Mouse (Mus musculus): ENCODE results near the gene Casq2.

Casq2 gene

DNA sequence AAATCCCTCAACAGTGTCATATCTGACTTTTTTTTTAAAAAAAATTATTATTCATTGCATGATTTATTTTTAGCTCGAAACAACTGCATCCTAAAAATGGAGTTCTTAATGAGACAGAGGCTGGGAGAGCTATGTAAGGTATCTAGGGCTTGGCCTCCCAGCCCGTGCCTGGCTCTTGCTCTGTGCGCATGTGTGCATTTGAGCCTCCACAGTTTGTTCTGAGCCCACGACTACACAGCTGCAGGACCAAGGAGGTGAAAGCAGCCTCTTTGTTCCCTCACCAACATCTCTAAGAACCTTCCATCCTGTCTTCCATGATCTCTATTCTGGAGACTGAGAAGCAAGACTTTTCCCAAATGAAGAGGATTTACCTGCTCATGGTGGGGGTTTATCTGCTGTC, at the start of gene Casq2:
Gene Casq2, plus strand, starts transcription at position 133 of the 400 bp plus-strand sequence.
- DNase-seq: no peak

DNA sequence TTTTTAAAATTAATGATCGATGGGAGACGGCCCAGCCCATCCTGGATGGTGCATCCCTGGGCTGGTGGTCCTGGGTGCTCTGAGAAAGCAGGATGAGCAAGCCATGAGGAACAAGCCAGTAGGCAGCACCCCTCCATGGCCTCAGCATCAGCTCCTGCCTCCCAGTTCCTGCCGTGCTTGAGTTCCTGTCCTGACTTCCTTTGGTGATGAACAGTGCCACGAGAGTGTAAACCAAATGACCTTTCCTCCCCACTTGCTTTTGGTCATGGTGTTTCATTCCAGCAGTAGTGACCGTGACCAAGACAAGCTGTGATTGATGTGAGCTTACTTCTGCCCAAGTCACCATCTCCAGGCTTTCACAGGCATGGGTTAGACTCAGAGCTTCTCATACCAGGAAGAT, 48.4 kb upstream of the Casq2 start:
- no peak for DNase-seq

DNA sequence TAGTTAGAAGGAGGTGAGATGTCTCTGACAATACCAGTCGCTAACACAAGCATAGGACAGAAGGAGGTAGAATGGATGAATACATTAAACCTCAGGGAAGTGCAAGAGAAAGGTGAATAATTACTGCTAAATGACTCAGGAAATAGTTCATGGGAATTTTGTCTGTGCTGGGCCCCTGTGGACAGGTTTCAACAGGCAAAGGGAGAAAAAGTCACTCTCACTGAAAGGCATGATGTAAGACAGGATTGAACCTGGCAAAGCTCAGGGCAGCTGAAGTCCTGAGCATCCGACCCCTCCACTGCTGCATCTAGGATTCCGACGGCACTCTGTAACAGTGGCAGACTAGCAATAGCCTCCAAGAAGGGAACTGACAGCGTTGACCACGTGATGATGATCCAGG, 47.6 kb upstream of the Casq2 start:
- DNase-seq: no peak

DNA sequence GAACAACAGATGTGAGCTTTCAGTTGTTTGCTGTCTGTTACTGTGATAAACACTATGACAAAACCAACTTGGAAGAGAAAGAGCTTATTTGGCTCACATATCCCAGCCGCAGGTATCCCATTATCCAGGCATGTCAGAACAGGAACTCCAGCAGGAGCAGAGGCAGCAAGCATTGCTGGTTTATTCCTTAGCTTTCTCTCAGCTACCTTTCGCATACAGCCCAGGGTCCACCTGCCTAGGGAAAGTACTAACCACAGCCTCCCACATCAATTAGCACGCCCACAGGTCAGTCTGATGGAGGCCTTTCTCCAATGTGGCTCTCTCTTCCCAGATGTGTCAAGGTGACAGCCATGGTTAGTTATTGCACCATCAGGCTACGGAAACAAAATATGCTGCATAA, 44.6 kb upstream of the Casq2 start:
- DNase-seq: no peak

DNA sequence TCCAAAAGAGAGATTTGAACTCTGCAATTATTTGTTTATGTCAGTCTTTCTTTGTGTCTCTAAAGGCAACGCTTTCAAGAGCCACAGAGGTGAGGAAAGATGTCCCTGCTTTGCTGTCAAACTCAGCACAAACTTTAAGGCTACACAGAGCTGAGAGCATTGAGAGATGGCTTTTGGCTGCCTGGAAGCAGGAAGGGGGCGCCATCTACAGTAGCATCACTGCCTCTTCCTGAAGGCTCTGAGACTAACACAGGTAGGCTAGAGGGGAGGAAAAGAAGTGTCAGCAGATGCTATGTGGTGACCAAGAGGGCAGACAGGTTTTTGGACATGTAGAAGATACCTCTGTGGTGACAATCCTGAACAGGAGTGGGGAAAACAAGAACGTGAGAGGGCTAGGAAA, 41.1 kb upstream of the Casq2 start:
- peak; percentile 65 to 75 for DNase-seq

DNA sequence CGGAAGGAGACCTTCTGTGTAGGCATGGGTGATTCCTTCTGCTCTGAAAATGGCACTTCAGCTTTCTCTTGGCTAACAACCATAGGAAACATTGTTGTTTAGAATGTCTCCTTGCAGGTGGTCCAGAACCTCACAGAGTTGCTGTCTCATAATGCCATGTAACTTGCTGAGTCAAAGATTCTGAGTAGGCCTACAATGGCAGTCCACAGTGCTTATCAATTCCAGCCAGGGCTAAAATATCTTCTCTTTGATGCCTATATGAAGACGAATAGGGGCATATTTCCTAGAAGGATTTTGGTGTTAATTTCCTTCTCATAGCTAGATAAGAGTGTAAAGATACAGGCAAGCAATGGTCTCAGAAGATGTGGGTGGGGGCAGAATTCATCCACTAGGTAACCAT, 38.7 kb upstream of the Casq2 start:
- DNase-seq: no peak

DNA sequence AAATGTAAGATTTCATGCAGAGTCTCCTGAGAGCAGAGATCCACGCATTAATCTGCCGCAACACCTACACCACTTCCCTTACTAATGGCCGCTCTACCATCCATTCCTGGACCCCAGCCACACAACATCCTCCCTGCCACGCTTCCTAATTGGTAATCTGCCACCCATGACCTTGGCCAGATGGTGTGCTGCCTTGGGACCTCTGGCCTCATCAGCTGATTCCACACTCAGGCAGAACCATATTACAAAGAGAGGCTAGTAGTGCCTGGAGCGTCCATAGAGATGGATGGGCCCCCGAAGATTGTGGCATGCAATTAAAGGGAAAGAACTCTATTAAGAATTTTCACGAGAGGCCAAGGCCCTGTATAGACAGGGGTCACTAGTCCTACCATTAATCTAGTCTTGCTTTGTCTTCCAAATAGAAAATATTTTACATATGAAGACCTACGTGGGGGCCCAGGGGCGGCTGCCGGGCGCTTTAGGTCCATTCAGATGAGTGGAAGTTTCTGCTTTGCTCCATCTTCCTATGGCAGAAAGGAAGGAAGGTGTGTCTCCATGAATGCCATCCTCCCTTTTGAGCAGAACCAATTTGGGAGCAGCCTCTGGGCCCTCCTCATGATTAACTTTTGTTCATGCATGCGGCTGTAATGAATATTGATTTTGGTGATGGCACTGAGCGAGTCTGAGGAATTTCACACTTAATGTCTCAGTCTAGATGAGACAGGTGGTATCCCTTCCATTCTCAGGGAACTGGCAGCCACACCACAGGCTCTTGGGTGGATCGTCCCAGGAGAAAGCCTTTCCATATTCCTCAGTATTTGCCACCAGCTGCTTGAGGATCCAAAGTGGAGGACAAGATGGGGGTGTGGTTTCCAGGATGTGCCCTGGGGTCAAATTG, 36.8 kb upstream of the Casq2 start:
- DNase-seq: peak; percentile 43 to 57

DNA sequence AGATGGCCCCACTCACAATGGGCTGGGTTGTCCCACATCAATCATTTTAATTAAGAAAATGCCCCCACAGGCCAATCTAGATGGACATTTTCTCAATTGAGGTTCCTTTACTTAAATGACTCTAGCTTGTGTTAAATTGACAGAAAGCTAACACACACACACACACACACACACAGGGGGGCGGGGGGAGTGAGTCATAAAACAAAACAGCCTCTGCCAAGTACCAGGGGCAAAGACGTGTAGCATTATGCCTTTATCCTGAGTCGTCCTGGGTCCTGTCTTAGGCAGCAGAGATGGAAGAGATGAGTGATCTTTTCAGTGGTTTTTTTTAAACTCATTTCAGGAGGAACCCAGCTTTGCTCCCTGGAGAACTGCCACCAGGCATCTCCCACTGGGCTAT, 34.2 kb upstream of the Casq2 start:
- DNase-seq: no peak

DNA sequence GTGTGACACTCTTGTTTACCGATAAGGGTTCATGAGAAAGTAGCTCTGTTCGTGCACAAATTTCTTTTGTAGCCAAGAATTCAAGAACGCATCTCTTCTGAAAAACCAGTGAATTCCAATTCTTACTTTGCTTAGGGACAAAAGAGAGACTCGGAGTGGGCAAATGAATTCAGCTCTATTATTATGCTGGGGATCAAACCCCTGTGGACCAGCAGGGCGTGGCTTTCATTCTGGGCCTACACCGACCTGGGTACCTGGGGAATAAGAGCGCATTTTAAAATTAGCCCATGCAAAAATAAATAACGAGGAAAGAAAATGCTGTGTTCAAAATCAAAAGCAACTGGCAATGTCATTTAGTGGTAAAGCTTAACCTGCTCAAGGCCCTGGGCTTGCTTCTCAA, 32.9 kb upstream of the Casq2 start:
- DNase-seq: no peak

DNA sequence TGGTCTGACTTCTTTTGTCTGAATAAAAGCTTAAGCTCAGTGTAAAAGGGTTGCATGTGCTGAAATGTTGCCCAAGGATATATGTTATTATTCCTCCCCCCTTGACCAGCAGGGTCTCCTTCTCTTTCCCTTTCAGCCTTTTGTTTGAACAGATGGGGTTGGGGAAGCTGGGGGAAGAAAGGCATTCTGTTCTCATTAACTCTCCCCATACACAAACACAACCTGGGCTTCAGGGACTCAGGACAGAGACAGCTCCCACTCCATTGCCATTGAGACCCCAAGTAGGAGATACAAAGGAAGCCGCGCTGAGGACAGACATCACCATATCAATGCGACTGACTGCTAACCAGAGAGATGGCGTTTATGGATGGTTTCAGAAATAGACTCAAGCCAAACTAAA, 30.3 kb upstream of the Casq2 start:
- DNase-seq: no peak

DNA sequence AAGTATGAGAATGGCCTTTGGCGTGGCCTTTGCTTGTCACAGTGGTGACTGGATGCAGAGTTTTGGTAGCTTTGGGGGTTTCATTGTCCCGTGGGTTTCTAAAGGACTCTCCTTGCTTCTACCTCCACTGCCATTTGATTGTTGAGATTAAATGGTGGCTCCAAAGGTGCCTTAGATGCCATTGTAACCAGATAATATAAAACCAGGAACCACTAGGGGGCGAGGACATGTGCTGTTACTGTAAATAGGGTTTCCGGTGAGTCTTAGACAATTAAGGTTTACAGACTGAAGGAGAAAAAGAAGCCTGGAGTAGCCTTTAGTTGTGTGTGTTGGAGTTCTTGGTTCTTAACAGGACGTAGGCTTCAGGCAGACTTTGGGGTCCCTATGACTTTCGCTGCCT, 26.1 kb upstream of the Casq2 start:
- DNase-seq: peak in 1 of 2 experiments; percentile 16

DNA sequence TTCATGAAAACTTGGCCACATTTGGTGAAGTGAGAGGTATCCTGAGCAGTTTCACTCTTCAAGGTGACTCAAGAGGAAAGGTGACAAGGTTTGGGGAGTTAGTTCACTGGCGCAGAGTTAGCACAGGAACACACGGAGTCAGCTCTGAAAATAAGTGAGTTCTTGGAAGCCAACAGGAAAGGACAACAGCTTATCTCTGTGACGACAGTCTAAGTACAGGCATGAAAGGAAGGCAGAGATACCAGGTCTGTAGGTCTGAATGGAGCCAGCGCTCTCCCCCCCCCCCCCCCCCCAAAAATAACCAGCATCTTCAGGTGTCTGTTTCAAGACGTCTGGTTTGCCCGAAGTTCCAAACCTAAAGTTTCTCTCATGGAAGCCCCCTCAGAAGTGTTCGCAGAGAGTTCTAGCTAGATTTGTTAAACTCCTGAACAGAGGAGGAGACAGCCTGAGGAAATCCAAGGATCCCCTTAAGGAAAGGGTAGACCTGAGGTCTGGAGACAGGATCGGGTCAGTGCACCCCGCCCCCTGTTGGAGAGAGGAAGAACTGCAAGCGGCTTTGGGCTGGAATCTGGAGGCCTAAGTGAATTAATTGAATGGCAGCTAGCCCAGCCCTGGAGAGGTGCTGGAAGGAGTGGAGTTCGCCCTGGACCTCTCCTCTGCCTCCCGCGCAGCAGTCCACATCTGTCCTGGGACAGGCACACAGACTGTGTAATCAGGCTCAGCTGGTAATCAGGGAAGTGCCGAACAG, 24.1 kb upstream of the Casq2 start:
- DNase-seq: peak; percentile 90 to 93

DNA sequence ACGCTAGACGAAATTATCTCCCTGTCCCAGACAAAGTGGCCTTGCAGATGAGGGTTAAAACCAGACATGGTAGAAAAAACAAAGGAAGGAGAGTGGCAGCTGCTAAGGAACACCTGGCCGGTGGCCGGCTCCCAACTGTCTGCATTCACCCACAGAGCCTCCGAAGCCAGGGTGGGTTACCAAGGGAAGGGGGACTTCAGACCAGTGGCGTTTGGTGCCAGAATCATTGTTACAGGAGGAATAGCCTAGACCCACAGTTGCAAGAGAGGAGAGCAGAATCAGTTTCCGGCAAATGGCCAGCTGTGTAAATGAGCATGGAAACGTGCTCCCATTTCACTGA, 23.6 kb upstream of the Casq2 start:
- peak in 1 of 2 experiments; percentile 40 for DNase-seq

DNA sequence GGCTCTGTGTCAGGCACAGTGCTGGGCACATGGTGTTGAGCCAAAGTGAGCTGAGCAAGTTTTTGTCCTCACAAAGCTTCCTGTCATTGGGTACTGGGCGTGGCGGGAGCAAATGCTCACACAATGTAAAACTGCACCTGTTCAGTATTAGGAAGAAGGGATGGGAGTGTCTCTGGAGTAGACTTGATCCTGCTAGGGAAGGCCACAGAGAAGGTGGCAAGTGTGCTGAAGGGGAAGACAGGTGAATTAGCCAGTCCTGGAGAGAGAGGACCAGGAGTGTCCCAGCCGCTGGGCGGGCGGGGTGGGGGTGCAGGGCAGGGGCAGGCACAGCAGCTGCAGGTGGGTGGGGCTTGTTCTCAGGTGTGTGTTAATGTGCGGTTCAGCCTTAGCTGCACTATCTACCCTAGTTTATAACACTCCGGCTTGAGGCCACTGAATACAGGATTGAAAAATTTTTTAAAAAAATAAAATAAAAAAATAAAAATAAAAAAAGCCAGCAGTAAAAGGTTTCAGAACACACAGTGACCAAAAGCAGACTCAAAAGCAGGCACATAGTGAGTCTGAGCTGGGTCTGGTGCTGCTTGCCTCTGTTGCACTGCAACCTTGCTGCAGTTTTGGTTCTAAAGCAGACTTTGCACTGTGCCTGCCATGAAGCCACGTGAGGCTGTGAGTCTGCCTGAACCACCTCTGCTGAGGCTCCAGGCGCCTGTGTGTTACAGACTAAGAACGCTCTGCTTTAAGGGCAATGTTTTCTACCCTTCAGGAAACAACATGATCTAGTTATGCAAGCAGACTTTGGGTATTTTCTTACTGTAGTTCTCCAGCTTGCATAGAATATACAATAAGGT, 22.7 kb upstream of the Casq2 start:
- DNase-seq: no peak

DNA sequence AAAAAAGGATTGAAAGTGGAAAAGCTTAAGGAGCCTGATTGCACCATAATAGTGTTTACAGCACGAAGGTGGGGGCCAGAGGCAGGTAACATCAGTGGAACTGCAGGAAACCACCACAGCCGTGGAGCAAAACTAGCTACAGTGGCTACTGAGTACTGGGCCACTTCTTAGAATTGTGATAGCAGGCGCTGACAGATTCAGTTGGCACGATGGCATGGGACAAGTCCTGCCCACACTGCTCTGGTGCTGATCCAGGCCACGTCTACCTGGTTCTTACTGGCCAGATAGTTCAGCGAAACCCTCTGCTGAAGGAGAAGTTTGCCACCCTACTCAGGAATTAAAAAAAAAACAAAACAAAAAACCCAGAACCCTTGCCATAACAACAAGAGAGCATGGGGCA, 21.6 kb upstream of the Casq2 start:
- DNase-seq: no peak

DNA sequence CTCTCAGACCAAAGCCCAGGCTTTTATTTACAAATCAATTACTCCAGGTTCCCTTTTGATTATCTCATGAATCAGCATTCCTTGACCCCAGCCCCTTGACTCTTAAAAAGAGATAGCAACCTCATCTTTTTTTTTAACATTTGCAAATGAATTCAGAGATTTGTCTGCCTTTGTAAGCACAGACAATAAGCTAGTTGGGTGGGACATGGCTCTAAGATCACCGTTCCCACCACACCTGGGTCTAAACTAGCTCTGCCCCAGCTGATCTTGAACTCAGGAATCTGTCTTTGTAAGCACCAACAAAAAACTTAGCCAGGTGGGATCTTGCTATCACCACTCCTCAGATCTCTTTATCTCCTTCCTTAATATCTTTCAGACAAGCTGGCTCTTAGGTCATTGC, 18.9 kb upstream of the Casq2 start:
- no peak for DNase-seq

DNA sequence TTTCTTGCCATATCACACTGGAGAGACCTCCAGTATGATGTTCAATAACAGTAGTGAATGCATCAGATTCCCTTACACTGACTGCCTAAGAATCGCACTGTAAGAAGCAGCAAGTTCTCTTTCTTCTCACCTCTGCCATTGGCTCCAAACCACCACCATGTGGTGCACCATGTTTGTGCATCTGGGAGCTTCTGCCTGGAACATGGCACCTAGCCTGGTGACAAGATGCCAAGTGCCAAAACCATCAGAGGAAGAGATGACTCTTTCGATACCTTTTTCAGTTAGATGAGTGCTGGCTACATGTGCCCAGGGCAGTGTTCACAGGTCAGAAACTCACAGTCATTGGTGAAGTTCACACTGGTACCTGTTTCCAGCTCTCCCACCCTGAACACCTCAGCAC, 18.4 kb upstream of the Casq2 start:
- DNase-seq: peak; percentile 22 to 31

DNA sequence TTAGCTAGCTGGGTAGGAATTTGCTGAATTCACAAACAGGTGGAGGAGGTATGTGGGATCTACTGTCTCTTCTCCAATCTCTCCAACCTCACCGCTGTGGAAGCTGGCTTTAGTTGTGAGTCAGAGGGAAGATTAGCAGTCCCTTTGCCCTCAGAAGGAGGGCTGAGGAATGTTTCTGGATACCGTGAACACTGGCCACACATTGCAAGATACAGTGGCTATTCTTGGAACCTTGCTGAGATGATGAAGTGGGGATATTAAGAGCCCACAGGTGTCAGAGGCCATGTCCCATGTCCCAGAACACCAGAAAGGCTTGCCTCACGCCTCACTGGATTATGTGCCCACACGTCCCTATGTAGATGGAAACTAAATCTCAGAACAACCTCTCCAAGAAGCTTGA, 17.0 kb upstream of the Casq2 start:
- no peak for DNase-seq

DNA sequence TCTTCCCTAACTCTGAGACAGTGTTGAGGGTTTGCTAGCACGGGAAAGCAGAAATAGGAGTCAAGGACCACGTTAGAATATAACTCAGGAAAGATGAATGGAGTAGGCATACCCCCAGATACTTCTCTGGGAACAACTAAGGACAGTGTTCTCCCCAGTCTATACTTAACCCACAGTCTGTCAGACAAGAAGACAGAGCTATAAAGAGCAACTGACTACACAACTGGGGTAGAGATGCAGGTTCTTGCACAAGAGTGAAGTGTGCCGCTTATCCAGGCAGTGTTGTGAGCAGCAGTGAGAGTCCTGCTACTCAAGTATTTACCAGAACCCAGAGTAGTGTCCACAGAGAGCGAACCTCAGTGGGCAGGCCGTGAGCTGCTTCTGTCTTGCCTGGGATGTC, 16.5 kb upstream of the Casq2 start:
- no peak for DNase-seq

DNA sequence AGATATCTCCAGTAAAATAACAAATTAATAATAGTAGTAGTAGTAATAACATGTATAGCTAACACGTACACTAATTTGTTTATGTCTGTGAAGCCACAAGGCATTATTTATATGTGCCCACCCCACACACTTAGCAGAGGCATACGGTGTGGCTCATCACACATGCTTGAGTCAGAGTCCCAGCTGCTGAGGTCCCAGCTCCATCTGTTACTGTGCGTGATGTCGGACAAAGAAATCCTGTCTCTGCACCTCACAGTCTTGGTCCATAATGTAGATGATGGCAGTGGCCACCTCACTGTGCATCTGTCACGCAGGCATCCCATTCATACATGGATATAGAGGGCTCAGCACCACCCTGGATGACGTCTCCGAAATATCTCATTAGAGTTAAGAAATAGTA, 15.9 kb upstream of the Casq2 start:
- no peak for DNase-seq

DNA sequence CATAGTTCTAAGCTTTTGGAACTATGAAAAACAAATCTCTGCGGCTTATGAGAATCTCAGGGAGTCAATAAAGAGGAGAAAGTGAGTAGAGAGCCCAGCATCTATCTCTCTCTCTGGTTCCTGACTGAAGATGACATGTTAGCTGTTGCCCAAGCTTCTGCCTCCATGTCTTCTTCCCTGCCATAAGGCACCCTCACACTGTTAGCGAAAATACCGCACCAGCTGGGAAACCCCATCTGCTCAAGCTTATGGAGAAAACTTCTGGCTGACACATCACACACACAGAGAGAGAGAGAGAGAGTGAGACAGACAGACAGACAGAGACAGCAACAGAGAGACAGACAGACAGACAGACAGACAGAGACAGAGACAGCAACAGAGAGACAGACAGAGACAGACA, 15.2 kb upstream of the Casq2 start:
- DNase-seq: no peak

DNA sequence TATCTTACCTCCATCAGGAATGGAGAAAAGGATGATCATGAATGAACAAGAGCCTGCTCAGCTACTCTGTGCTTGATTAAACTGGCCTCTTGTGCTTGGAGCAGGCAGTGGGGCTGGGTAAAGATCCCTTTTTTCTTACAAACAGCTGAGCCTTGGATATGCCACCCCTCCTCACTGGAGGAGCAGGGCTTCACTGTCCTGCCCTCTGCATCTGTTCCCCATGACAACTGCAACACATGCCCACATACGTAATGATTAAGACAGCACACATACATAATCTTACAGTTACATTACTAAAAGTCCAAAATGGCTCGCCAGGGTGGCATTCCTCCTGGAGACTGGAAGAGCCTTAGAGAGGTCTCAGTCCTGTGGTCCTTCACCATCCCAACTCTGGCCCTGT, 6.8 kb upstream of the Casq2 start:
- DNase-seq: no peak

DNA sequence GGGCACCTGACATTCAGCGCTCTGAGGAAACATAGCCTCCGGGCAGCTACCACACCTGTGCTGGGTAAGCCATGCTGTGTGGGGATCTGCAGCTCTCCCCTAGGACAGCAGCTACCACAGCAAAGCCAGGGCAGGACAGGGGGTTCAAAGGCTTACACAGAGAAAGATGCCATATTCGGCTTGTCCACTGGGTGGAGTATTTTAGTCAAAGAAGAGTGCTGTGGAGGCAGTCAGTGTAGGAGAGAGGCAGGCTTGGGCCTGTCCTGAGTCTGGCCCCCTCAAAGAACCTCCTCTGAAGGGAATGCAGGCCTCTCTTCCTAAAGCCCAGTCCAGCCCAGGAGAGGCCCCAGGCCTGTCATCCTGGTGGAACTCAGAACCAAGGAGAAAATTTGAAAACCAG, 4.4 kb upstream of the Casq2 start:
- peak; percentile 91 to 94 for DNase-seq

Data from cerebellum, postnatal 14 days (tissue).